Mouse (Mus musculus) ES-Bruce4 (cell line): ENCODE results near the gene Katna1. TPM values are rescaled to one million over a fixed set of nuclear protein-coding genes. Genes with fewer than 3 reads are reported as not detected.
"Not testable (repeated sequence)": the region's sequence is repeated elsewhere in the genome, so short reads cannot be mapped to it uniquely, and the experiment has no call there.

Source experiments
- H3K27ac ChIP-seq: 2 replicates; pipeline ENCODE4 v1.5.1; 2012; ENCODE audit warnings: low read length, inconsistent platforms; ENCODE audit not compliant: insufficient read depth
- H3K27me3 ChIP-seq: 2 replicates; pipeline ENCODE4 v1.6.1; 2012; ENCODE audit warnings: mild to moderate bottlenecking, low read length, inconsistent platforms; ENCODE audit not compliant: control insufficient read depth, poor library complexity, insufficient read depth, severe bottlenecking
- H3K36me3 ChIP-seq: 2 replicates; pipeline ENCODE4 v1.6.1; 2012; ENCODE audit warnings: inconsistent platforms, mild to moderate bottlenecking, low read length, moderate library complexity; ENCODE audit not compliant: control insufficient read depth, poor library complexity, insufficient read depth, severe bottlenecking
- H3K4me1 ChIP-seq: one replicate; pipeline ENCODE4 v1.8.1; 2011; ENCODE audit warnings: low read length; ENCODE audit not compliant: control insufficient read depth, insufficient read depth
- H3K4me3 ChIP-seq: 2 replicates; pipeline ENCODE4 v1.5.1; 2011; ENCODE audit warnings: low read depth, mild to moderate bottlenecking, low read length
- H3K9ac ChIP-seq: 2 replicates; pipeline ENCODE4 v1.6.1; 2012; ENCODE audit warnings: low read depth, mild to moderate bottlenecking, inconsistent platforms; ENCODE audit not compliant: poor library complexity, severe bottlenecking
- H3K9me3 ChIP-seq: replicated peaks from 2 replicates; pipeline ENCODE4 v1.6.1; 2012; ENCODE audit warnings: mild to moderate bottlenecking, low read length, inconsistent platforms; ENCODE audit not compliant: control insufficient read depth, poor library complexity, insufficient read depth, severe bottlenecking
- CTCF ChIP-seq: IDR thresholded peaks from one replicate; pipeline ENCODE4 v1.8.1; 2011; ENCODE audit warnings: low read depth, low read length
- EP300 ChIP-seq: IDR thresholded peaks from 2 replicates; pipeline ENCODE4 v1.6.1; 2011; ENCODE audit warnings: low read depth, low read length; ENCODE audit not compliant: insufficient read depth
- POLR2A ChIP-seq: IDR thresholded peaks from one replicate; pipeline ENCODE4 v1.8.1; 2011; ENCODE audit warnings: low read length; ENCODE audit not compliant: insufficient read depth
- polyA plus RNA-seq: library from polyadenylated mRNA; stranded (reverse); fragments of >200 nt; gene quantifications from 2 replicates; pipeline ENCODE4 v1.2.4, GENCODE M21; 2011; ENCODE audit warnings: low read depth; ENCODE audit not compliant: missing spikeins, insufficient read depth, insufficient read length

The Katna1 gene
- polyA plus RNA-seq, 1 experiment, result 59.1 TPM

GRCm38 (mm10) chr10:7727011-7727410 lies 1.2 kb downstream of the Katna1 start:
- no peak for TF ChIP-seq CTCF
- TF ChIP-seq EP300, result no peak
- TF ChIP-seq POLR2A, result no peak
- no peak overlapping the region for H3K27ac ChIP-seq

GRCm38 (mm10) chr10:7731582-7731981 lies 5.8 kb downstream of the Katna1 start:
- Histone ChIP-seq H3K36me3 (no peaks in the 10 kb centered on the region), H3K4me3 (no peak overlapping the region), H3K9me3 (no peaks in the 10 kb centered on the region), H3K27me3 (no peaks in the 10 kb centered on the region), H3K27ac (no peak overlapping the region), H3K9ac (no peak overlapping the region), H3K4me1 (no peaks in the 10 kb centered on the region)
- TF ChIP-seq EP300 (no peak), POLR2A (no peak), CTCF (no peak)

More at GRCm38 (mm10) chr10:7727011-7727410, 1.2 kb downstream of the Katna1 start:
- peak overlapping the region; percentile 12; the same call in 1 of the 2 replicates for H3K4me3 ChIP-seq
- H3K27me3 ChIP-seq, result no peaks in the 10 kb centered on the region
- no peaks in the 10 kb centered on the region for H3K4me1 ChIP-seq
- no peaks in the 10 kb centered on the region for H3K9me3 ChIP-seq
- H3K36me3 ChIP-seq, result no peaks in the 10 kb centered on the region
- peak overlapping the region; percentile 72 for H3K9ac ChIP-seq

GRCm38 (mm10) chr10:7737122-7737521 lies 11.3 kb downstream of the Katna1 start:
- Histone ChIP-seq H3K36me3 (peaks cover 6% of the 10 kb centered on the region), H3K27me3 (no peaks in the 10 kb centered on the region), H3K4me1 (no peaks in the 10 kb centered on the region), H3K27ac (no peak overlapping the region), H3K4me3 (no peak overlapping the region), H3K9ac (no peak overlapping the region), H3K9me3 (no peaks in the 10 kb centered on the region)
- no peak for TF ChIP-seq POLR2A
- TF ChIP-seq CTCF, result no peak
- no peak for TF ChIP-seq EP300

DNA sequence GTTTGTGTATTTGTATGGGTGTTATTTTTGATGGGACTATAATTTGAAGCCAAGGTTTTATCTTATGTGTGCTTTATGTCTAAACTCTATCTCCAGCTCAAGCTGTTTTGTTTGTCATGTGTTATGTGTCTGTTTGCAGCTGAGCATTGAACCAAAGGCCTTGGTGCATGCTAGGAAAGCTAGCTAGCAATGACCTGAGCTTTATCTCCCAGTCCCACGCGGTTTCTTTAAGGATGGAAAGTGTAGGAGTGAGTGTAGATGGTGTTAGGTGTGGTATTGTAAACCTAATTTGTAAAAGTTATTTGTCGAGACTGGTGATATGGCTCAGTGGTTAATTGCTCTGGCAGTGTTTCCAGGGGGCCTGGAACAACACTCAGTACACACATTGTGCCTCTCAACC lies 12.1 kb downstream of the Katna1 start:
- peaks cover 8% of the 10 kb centered on the region for H3K36me3 ChIP-seq
- H3K4me1 ChIP-seq, result no peaks in the 10 kb centered on the region
- H3K27ac ChIP-seq, result no peak overlapping the region
- TF ChIP-seq POLR2A (no peak), CTCF (no peak), EP300 (no peak)
- no peak overlapping the region for H3K9ac ChIP-seq
- no peaks in the 10 kb centered on the region for H3K27me3 ChIP-seq
- H3K9me3 ChIP-seq, result no peaks in the 10 kb centered on the region
- no peak overlapping the region for H3K4me3 ChIP-seq

DNA sequence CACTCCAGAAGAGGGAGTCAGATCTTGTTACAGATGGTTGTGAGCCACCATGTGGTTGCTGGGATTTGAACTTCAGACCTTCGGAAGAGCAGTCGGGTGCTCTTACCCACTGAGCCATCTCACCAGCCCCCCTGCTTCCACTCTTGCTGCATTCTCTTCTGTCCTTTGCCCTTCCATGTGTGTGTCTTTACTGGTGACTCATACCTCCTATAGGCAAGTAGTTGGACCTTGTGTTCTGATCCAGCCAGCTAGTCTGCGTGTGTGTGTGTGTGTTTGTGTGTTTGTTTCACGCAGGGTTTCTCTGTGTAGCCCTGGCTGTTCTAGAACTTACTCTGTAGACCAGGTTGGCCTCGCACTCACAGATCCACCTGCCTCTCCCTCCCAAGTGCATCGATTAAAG lies 19.7 kb downstream of the Katna1 start:
- H3K4me1 ChIP-seq, H3K9ac ChIP-seq, H3K4me3 ChIP-seq, H3K27ac ChIP-seq, H3K9me3 ChIP-seq, H3K27me3 ChIP-seq: not testable (repeated sequence)
- H3K36me3 ChIP-seq, result peaks cover 32% of the 10 kb centered on the region

DNA sequence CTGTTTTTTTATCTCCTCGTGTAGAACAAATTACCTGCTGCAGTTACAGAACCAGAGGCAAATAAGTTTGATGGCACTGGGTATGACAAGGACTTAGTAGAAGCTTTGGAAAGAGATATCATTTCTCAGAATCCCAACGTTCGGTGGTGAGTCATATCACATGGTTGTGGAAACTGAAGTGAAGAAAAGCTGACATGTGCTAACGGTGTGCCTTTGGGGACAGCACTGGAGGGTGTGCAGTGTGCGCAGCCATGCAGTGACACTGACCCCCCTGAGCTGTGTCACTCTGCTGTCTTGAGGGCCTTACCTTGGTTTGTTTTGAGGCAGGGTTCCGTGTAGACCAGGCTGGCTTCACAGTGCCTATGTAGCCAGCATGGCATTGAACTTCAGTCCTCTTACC lies 23.0 kb downstream of the Katna1 start:
- Histone ChIP-seq H3K36me3 (peaks cover 39% of the 10 kb centered on the region), H3K9me3 (peaks cover 8% of the 10 kb centered on the region; the same call in 1 of the 2 replicates), H3K4me3 (no peak overlapping the region), H3K27ac (no peak overlapping the region), H3K27me3 (no peaks in the 10 kb centered on the region), H3K9ac (no peak overlapping the region), H3K4me1 (no peaks in the 10 kb centered on the region)
- no peak for TF ChIP-seq CTCF
- no peak for TF ChIP-seq POLR2A
- no peak for TF ChIP-seq EP300

DNA sequence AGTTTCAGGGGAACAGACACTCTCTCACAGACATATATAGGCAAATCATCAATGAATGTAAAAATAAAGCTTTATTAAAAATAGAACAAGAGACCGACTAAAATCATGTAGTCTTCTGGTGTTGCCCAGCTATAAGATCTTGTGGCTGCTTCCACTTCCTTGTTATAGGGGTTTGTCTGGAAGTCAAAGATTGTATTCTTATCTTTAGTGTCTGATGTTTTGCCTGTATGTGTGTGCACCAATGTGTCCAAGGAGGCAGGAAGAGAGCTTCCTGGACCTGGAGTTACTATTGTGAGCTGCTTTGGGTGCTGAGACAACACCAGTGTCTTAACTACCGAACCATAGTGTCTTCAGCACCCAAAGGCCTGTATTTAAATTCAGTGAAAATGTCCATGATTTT lies 31.7 kb downstream of the Katna1 start:
- Histone ChIP-seq H3K9me3 (no peaks in the 10 kb centered on the region), H3K36me3 (peaks cover 30% of the 10 kb centered on the region)
- TF ChIP-seq CTCF (no peak), EP300 (no peak), POLR2A (no peak)

More for the DNA sequence above, 31.7 kb downstream of the Katna1 start:
- Histone ChIP-seq H3K9ac (no peak overlapping the region), H3K27ac (no peak overlapping the region), H3K4me1 (no peaks in the 10 kb centered on the region), H3K27me3 (no peaks in the 10 kb centered on the region), H3K4me3 (no peak overlapping the region)
